Mouse (Mus musculus) yolk sac, embryonic 10.5 days (tissue): ENCODE results near the gene Ms4a3.

Source experiments
- DNase-seq: peaks from one replicate; pipeline ENCODE4 v3.0.0-alpha.2; 2017; ENCODE audit warnings: low spot score

Ms4a3 gene

GRCm38 (mm10) chr19:11589205-11589604 lies 51.4 kb downstream of the Ms4a3 start:
- no peak for DNase-seq
